Mouse (Mus musculus): ENCODE data around the gene Rab27a.
"Not testable (repeated sequence)": the region's sequence is repeated elsewhere in the genome, so short reads cannot be mapped to it uniquely, and the experiment has no call there.

Gene Rab27a

DNA sequence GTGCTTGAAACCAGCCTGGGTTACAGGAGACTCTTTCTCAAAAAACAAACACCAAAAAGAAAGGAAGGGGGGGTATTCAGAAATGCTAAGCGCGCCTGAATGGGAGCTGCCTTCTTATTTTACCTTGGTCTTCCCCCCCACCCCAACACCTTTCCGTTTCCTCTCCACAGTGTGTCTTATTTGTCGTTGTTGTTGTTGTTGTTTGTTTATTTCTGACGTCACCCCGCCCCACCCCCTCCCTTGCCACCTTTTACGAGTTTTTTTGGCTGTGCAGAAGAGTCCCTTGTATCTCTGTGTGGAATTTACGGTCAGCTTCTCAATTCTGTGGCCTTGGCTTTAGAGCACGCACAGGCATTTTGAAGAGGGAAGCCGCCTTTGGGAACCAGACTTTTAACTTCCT lies 1.1 kb downstream of the Rab27a start:
- no peak for DNase-seq (ENCODE audit: low spot score in 2 of 2)

DNA sequence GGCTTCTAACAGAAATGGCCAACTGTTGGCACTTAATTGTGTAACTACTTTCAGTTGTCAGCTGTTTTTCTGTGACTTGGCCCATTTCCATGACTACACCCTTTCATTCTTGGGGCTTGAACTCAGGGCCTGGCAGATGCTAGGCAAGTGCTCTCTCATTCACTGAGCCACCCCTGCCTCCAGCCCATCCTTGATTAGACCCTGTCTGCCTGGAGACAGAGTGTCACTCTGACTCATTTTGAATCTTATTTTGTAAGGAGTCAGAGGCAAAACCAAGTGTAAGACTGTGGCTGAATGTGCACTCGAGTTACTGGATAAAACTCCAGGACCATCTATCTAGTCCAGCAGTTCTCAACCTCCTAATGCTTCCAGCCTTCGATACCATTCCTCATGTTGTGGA lies 3.3 kb downstream of the Rab27a start:
- no peak for DNase-seq (ENCODE audit: low spot score in 2 of 2)

GRCm38 (mm10) chr9:73048927-73049326 lies 4.3 kb downstream of the Rab27a start:
- DNase-seq (ENCODE audit: low spot score in 2 of 2), result no peak

DNA sequence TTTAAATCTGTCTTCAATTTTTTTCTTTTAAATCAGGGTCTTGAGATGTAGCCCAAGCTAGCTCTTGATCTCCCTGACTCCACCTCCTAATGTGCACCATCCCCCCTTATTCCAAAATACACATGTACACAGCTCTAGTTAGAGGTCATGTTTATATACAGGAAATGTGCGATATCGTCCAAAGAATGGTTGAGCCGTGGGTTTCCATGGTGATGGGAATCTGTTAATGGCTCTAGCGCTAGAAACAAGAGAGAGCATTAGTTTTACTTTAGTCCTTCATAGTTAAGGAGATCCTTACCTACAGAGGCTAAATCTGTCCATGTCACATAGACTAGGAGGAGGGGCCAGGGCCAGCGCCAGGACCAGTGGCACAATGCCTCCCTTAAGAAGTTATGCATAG lies 5.2 kb downstream of the Rab27a start:
- DNase-seq (ENCODE audit: low spot score in 2 of 2), result no peak

GRCm38 (mm10) chr9:73050606-73051005 lies 6.0 kb downstream of the Rab27a start:
- no peak for DNase-seq (ENCODE audit: low spot score in 2 of 2)

- DNase-seq (ENCODE audit: low spot score in 2 of 2), result peak in 1 of 2 experiments; percentile 2
Measured at GRCm38 (mm10) chr9:73055441-73055911, 10.8 kb downstream of the Rab27a start.

DNA sequence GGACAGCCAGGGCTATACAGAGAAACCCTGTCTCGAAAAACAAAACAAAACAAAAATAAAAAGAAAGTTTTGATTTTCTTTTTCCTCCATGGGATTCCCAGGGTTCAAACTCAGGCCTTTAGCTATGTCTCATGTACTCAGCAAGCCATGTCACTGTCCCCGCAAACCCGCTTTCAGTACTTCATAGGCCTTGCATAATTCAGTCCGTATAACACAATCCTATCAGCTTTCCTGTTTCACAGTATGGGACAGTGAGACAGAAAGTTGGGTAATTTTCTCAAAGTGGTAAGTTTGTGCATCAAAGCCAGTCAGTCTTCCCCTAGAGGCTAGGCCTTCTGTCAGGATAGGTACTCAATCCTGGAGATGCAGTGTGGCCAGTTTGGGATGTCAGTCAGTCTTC lies 14.6 kb downstream of the Rab27a start:
- DNase-seq (ENCODE audit: low spot score in 2 of 2), result no peak

DNA sequence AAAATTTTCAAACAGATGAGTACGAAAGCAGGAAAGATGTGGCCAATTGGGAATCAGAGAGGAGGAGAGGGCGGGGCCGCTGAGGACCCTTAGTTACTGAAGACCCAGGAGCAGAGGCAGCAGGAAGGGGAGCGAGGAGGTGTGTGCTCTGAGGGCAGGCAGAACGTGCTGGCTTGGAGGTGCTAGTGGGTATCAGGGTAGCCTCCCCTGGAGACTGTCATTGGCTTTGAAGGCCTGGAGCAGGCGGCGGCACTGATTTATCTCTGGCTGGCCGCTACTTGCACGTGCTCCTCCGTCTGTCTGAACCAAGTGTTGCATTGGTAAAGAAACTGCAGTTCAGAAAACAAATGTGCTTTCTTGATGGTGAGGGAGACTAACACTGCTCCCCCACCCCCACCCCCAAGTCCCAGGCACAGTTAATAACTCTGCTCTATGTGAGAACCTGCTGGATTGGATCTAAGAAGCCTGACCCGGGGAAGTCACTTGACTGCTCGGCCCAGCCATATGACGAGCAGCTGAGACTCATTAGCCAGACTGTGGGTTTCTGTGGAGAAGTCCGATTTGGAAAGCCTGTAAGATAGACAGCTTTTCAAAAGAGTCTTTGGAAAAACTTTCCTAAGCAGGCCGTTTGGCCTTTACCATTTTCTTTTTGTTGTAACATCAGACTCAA lies 19.1 kb downstream of the Rab27a start:
- DNase-seq (ENCODE audit: low spot score in 2 of 2), result no peak

GRCm38 (mm10) chr9:73067086-73067485 lies 22.4 kb downstream of the Rab27a start:
- DNase-seq (ENCODE audit: low spot score in 2 of 2), result no peak

DNA sequence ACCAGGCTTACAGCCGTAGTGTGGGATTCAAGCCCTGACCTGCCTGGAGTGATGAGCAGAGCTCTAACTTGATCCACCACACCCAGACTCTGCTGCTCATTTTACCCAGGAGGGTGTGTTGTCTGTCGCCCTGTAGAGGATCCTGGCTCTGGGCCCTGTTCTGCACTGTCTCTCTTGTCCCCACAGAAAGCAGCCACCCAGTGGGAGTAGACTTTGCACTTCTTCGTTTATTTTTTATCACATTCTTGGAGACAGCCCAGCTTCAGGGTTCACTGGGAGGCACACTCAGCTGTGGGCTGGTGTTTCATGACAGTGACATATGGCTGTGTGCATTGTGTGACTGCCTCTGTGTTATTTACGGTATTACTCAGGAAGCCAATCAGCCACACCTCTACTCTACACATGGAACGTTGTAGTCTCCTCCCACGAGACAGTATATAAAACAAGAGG lies 23.6 kb downstream of the Rab27a start:
- DNase-seq (ENCODE audit: low spot score in 2 of 2), result no peak

- DNase-seq (ENCODE audit: low spot score in 2 of 2), result no peak
Measured at GRCm38 (mm10) chr9:73068688-73069087, 24.0 kb downstream of the Rab27a start.

DNA sequence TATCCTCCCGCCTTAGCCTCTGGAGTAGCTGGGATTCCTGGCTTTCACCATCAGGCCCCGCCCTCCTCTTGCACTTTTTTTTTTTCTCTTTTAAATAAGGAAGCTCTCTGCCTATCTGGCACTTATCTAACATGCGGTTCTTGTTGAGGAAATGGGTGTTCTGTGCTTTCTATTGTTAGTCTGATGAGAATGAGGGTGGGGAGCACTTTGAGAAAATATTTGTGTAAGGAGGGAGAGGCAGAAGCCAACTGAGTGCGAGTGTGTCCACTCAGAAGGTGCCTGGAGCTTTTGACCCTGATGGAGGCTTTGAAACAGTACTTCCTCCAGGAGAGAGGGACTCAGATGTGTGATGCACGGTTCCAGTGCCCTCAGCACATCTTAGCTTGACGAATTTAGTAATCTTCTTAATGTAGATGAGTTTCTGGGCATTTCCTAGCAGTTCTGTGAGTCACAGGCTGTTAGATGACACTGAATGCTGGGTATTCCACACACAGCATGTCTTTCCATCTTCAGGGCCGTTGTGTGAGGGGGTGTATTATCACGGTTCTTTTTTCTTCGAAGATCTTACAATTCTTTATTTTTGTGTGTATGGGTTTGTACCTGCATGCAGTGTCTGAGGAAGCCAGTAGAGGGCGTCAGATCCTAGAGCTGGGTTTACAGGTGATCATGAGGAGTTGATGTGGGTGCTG lies 26.5 kb downstream of the Rab27a start:
- DNase-seq (ENCODE audit: low spot score in 2 of 2), result peak in 1 of 2 experiments; percentile 14

GRCm38 (mm10) chr9:73072426-73072825 lies 27.8 kb downstream of the Rab27a start:
- no peak for DNase-seq (ENCODE audit: low spot score in 2 of 2)

- DNase-seq (ENCODE audit: low spot score in 2 of 2), result peak in 1 of 2 experiments; percentile 12
Measured at GRCm38 (mm10) chr9:73073169-73073568, 28.5 kb downstream of the Rab27a start.

- DNase-seq (ENCODE audit: low spot score in 2 of 2), result not testable (repeated sequence)
Measured at GRCm38 (mm10) chr9:73079349-73079748, 34.7 kb downstream of the Rab27a start.

DNA sequence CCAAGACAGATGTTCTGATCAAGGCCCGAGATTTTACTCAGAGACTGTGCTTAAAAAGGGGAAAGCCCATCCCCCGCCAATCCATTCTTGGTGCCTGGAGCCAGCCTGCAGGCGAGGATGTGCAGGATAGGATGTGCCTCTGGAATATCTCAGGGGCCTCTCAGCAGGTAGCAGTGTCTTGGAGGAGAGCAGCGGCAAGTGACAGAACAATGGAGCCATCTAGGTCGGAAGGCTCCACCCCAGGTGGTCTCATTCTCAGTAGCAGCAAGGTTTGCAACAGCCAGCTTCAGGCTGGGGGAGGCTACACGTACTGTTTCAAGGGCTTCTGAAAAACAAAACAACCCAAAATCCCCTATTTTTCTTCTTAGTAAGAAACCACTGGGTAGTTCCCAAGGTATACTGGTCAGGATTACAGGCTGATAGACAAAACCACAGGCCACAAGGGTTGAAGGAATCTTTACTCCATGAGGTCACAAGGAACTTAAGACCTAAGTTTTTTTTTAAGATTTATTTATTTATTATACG lies 35.2 kb downstream of the Rab27a start:
- no peak for DNase-seq (ENCODE audit: low spot score in 2 of 2)

DNA sequence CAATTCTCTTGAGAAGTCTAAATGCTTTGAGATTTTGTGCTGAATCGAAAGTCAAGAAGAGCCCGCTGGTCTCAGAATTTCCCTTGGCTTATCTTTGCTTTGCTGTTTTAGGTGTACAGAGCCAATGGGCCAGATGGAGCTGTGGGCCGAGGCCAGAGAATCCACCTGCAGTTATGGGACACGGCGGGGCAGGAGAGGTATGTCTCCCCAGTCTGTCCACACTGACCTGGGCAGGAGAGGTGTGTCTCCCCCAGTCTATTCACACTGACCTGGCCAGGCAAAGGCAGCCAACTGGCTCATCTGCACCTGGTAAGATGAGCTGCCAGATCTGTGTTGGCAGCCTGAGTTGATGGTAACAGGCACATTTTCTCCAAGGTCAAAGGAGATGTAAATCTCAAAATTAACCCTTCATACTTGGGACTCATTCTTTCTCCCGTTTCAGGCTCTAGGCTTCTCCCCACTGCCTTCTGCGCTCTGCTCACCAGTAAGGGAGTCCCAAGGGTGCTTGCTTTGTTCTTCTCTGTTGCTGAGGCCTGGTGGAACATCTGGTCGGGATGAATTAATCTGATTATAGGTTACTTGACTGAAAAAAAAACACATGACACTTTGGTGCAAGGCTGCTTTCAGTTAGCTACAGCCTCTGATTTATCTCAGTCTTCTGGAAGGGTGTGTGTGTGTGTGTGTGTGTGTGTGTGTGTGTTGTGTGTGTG lies 37.8 kb downstream of the Rab27a start:
- DNase-seq (ENCODE audit: low spot score in 2 of 2), result no peak

- no peak for DNase-seq (ENCODE audit: low spot score in 2 of 2)
Measured at GRCm38 (mm10) chr9:73083956-73084355, 39.3 kb downstream of the Rab27a start.

GRCm38 (mm10) chr9:73085845-73086244 lies 41.2 kb downstream of the Rab27a start:
- DNase-seq (ENCODE audit: low spot score in 2 of 2), result peak; percentile 6 to 26

DNA sequence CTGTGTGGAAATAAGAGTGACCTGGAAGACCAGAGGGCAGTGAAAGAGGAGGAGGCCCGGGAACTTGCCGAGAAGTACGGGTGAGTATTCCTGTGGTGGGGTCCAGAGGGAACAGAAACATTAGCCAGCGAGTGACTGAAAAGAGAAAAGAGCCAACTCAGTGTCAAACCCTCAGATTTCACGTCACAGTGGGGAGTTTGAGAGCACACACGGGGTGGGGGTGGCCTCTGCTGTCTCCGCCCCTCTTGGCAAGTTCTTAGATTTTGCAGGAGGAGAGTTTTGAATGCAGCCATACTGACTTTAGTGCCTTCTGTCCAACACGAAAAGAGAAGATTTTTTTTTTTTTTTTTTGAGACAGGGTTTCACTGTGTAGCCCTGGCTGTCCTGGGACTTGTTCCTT lies 42.5 kb downstream of the Rab27a start:
- DNase-seq (ENCODE audit: low spot score in 2 of 2), result no peak

DNA sequence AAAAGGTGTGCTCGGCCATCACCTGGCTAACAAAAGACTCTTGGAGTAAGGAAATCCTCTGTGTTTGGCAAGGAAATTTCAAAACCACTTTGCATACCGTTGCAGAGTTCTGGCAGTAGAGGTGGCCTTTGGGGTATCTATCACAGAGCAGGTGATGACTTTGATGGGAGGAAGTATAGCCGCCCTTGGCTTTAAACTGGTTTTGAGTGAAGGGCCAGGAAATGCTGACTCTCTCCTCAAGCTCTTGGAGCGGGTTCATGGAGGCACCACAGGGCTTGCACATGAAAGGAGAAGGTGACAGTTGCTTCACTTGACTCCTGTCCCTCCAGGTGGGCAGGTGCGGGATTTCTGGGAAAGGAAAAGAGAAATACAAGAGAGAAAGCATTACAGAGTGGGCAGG lies 42.9 kb downstream of the Rab27a start:
- no peak for DNase-seq (ENCODE audit: low spot score in 2 of 2)

DNA sequence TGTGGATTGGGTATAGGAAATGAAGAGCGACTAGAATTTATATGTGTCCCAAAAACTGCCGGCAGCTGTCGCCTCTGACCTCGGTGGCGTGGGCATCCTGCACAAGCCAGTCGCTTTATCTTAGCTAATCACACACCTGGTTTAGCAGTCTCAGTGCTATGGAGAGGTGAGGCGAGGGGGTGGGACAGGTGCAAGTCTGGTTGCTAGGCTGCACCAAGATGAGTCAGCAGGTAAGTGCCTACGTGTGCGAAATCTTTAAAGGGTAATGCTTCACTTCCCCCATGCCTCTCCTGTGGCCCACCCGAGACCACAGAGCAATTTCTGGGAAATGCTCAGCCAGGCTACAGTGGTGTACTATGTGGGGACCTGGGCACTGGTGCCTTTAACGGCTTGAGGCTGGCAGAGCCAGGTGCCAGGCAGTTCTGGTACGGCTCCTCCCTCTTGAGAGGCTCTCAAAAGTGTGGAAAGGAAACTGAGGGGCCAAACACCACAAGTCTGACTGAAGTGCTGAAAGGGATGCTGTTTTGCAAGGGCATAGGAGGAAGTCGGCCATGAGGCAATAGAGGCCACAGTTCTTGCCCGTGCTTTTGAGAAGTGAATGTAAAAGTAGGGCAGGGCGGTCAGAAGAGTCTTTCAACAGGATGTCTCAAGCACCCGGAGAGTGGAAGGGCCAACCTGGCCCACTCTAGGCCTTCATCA lies 44.7 kb downstream of the Rab27a start:
- DNase-seq (ENCODE audit: low spot score in 2 of 2), result peak; percentile 55 to 64
